Mouse (Mus musculus): ENCODE data around the gene Ppt2.

Gene Ppt2

DNA sequence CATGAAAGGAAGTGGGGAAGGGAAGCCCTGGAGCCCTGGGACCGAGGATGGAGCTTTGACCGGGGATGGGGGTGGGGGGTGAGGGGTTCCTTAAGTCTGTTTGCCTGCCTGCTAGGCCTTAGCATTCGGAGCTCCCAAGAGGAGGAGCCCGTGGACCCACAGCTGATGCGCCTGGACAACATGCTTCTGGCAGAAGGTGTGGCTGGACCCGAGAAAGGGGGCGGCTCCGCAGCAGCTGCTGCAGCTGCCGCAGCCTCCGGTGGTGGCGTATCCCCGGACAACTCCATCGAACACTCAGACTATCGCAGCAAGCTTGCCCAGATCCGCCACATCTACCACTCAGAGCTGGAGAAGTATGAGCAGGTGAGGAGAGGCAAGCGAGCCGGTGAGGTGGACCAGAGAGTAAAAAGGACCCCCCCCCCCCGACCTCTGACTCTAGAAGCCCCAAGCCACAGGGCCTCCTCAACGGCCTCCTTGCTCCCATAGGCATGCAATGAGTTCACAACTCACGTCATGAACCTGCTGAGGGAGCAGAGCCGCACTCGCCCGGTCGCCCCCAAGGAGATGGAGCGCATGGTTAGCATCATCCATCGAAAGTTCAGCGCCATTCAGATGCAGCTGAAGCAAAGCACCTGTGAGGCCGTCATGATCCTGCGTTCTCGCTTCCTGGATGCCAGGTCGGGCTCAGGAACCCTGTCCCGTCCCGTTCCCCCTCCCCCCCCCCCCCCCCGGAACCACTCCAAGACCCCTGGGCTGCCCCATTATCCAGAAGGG lies 34.4 kb downstream of the Ppt2 start:
- Histone ChIP-seq H3K27me3 (ENCODE audit: control insufficient read depth, insufficient read depth, low read length, poor library complexity, severe bottlenecking) (0 out of 2 replicates have a peak, but pooled peaks cover 2% of the 10 kb centered on the region), H3K36me3 (ENCODE audit: control insufficient read depth, insufficient read depth, low read length, poor library complexity, severe bottlenecking) (peaks cover 8% of the 10 kb centered on the region)
- no peak for DNase-seq (ENCODE audit: low read depth, low spot score)

DNA sequence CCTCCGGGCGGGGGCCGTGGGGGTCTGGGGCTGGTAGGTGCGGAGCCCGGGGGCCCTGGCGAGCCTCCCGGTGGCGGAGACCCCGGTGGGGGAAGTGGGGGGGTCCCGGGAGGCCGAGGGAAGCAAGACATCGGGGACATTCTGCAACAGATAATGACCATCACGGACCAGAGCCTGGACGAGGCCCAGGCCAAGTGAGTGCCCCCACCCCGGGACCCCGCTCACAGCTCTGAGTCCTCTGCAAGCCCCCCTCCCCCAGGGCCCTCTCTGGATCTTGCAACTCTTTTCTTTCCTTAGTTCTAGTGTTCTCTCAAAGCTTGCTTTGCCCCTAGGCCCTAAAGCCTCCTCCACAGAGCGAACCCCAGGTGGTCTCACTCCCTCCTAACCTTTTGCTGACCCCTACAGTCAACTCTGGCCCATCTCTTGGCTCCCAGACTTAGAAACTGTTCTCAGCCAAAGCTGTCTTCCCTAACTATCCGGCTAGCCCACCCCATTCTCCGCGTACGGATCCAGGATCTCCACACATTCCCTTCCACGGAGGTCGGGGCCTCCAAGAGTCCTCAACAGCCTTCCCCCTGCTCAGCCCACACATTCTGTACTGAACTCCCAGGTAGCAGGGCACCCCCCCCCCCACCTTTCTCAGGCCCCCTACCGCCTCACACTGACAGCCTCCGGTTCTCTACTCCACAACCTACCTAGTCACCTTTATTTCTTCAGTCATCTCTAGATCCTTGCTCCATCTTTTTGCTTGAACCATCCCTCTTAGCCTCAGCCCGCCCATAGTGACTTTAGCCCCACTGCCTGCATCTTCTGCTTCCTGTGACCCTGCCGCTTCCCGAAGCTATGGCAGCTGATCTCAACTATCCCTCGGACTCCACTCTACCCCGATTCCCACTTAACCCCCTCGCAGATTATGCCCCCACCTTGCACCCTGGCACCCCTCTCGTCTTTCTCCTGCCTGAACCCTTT lies 35.4 kb downstream of the Ppt2 start:
- Histone ChIP-seq H3K27me3 (ENCODE audit: control insufficient read depth, insufficient read depth, low read length, poor library complexity, severe bottlenecking) (0 out of 2 replicates have a peak, but pooled peaks cover 2% of the 10 kb centered on the region), H3K36me3 (ENCODE audit: control insufficient read depth, insufficient read depth, low read length, poor library complexity, severe bottlenecking) (peaks cover 8% of the 10 kb centered on the region)
- DNase-seq (ENCODE audit: low read depth, low spot score): no peak

DNA sequence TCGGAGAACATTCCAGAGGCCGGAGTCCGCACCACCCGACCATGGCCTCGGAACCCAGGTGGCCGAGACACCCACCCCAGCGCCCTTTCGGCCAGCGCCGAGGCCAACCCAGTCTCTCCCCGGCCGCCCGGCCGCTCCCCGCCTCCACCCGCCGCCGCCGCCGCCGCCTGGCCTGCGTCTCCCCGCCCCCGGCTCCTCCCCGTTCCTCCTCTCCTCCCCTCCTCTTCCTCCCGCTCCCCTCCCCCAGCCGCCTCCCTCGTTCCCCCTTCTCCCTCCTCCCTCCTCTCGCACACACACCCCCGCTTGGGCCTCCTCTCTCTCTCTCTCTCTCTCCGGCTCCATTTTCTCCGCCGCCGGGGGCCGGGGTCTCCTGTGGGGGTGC lies 36.3 kb downstream of the Ppt2 start:
- 0 out of 2 replicates have a peak, but pooled peaks cover 2% of the 10 kb centered on the region for H3K27me3 ChIP-seq (ENCODE audit: control insufficient read depth, insufficient read depth, low read length, poor library complexity, severe bottlenecking)
- peaks cover 8% of the 10 kb centered on the region for H3K36me3 ChIP-seq (ENCODE audit: control insufficient read depth, insufficient read depth, low read length, poor library complexity, severe bottlenecking)
- peak; percentile 85 for DNase-seq (ENCODE audit: low read depth, low spot score)

DNA sequence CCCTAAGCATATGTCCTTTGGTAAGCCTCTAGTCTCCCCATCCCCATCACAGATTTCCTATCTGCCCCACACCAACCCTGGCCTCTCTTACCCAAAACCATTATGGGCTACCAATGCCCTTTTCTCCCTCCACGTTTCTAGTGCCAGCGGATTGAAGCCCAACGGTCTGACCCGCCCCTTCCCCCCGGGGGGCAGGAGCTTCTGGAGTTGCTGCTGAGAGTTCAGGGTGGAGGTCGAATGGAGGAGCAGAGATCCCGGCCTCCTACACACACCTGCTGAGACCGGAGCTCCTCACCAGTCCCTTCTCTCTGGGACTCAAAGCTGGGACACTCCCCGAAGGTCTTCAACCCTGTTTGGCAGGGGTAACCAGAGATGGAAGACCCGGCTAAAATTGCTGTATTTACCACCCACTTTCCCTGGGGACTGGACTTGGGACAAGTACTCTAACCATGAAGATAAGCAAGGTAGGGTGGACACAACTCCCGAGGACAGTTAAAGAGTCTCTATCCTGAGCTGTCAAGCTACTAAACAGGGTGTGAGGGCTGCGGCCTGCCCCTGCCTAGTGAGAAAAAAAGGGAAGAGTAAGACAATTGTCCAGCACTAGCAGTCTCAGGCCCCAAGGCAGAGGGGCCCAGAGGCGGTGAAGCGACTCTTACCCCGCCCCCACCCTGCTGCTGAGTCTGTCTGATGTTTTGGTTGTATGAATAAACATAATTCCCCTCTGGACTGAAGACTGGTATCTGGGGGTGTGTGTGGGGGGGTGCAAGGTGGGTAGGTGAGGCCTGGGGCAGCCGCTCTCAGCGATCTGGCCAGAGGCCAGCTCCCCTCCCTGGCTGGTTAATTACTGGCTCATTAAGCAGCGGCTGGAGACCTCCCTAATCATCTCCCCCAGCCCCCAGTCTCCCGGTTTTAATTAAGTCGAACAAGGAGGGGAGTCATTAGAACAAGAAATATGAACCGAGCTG lies 37.0 kb downstream of the Ppt2 start, which contains the start of gene Pbx2:
TSS of gene Pbx2 (plus strand) at position 238 of the 965 bp plus-strand sequence.
- DNase-seq (ENCODE audit: low read depth, low spot score): peak; percentile 39
- peaks cover 8% of the 10 kb centered on the region for H3K36me3 ChIP-seq (ENCODE audit: control insufficient read depth, insufficient read depth, low read length, poor library complexity, severe bottlenecking)
- 0 out of 2 replicates have a peak, but pooled peaks cover 2% of the 10 kb centered on the region for H3K27me3 ChIP-seq (ENCODE audit: control insufficient read depth, insufficient read depth, low read length, poor library complexity, severe bottlenecking)

DNA sequence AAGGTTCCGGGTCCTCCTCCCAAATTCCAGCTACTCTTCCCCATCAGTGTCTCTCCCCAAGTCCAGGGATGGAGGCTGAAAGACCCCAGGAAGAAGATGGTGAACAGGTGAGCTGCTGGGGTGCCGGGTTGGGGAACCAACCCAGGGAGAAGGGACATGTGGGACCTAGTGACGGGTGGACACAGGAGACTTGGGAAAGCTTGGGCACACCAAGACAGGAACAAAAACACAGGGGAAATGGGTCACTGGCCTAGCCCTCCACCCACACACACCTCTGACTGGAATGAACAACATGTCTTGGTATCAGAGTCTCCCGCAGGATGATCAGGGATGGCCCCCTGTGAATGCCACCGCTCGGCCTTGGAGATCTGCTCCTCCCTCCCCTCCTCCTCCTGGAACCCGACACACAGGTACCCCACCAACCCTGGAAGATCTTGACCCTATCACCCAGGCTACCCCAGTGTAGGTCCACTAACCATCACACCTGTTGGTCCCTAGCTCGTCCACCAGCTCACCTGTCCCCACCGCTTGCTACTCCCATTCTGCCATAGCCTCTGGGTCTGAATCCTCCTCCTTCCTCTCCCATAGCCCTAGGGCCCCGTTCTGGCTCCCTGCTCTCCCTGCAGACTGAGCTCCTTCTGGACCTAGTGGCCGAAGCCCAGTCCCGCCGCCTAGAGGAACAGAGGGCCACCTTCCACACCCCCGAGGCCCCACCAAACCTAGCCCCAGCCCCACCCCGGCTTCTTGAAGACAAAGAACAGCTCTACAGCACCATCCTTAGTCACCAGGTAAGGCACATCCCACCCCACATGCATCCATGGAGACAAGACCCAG lies 37.9 kb downstream of the Ppt2 start:
- DNase-seq (ENCODE audit: low read depth, low spot score): no peak
- Histone ChIP-seq H3K36me3 (ENCODE audit: control insufficient read depth, insufficient read depth, low read length, poor library complexity, severe bottlenecking) (peaks cover 5% of the 10 kb centered on the region), H3K27me3 (ENCODE audit: control insufficient read depth, insufficient read depth, low read length, poor library complexity, severe bottlenecking) (0 out of 2 replicates have a peak, but pooled peaks cover 2% of the 10 kb centered on the region)

DNA sequence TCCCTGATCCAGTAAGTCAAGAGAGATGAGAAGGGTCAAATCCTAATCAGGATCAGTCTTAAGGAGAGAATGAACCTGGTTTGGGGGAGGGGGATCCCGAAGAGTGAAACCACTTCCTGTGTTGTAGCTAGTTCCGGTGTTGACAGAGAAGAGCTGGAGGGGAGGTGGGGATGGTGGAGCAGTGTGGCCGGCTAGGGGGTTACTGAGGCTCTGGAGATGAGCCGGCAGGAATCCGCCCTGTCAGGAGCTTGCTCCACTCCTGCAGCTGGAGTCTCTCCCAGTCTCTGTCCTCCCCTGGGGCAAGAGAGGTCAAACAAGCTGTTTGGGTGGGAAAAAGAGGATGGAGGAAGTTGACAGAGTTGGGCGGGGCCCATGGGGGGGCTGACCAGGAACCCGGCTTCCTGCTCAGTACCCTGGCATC lies 38.6 kb downstream of the Ppt2 start, which contains the start of gene Gpsm3:
TSS of gene Gpsm3 (plus strand) at position 126 of the 421 bp plus-strand sequence.
- peak; percentile 58 for DNase-seq (ENCODE audit: low read depth, low spot score)
- H3K36me3 ChIP-seq (ENCODE audit: control insufficient read depth, insufficient read depth, low read length, poor library complexity, severe bottlenecking): peaks cover 4% of the 10 kb centered on the region
- 0 out of 2 replicates have a peak, but pooled peaks cover 2% of the 10 kb centered on the region for H3K27me3 ChIP-seq (ENCODE audit: control insufficient read depth, insufficient read depth, low read length, poor library complexity, severe bottlenecking)

DNA sequence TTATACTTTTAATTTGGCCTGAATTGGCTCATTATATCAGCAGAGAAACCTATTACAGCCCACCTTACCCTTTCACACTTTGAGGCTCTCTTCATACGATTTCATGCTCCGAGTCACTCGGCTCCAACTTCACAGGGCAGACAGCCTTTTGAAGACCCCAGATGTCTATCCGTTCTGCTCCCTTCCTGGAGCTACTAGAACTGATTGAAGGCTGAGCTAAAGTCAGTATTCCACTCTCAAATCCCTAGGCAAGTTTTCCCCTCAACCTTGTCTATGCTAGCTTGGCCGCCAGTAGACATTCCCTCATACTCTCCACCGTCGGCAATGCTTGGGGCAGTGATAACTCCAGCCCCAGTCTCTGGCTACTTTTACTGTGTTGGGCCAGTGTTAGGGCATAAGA lies 39.1 kb downstream of the Ppt2 start:
- H3K27me3 ChIP-seq (ENCODE audit: control insufficient read depth, insufficient read depth, low read length, poor library complexity, severe bottlenecking): 0 out of 2 replicates have a peak, but pooled peaks cover 2% of the 10 kb centered on the region
- H3K36me3 ChIP-seq (ENCODE audit: control insufficient read depth, insufficient read depth, low read length, poor library complexity, severe bottlenecking): peaks cover 2% of the 10 kb centered on the region; the same call in 1 of the 2 replicates
- no peak for DNase-seq (ENCODE audit: low read depth, low spot score)

DNA sequence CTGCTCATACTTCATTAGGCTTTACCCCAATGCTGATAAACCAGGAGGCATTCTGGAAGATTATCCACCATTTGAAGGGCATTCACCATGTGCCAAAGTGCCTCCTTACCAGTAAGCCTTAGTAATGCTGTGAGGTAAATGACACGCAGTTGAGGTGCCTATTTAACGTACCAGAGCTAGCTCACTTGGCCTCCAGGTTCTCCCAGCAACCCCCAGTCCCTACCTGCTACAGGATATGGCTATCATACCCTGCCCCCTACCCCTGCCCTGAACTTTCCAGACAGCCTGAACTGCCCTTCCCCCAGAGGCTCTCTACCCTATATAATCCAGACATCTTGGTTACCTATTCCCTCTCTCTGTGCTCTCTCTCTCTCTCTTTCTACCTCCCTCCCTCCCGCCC lies 39.5 kb downstream of the Ppt2 start:
- H3K36me3 ChIP-seq (ENCODE audit: control insufficient read depth, insufficient read depth, low read length, poor library complexity, severe bottlenecking): peaks cover 2% of the 10 kb centered on the region; the same call in 1 of the 2 replicates
- DNase-seq (ENCODE audit: low read depth, low spot score): no peak
- 0 out of 2 replicates have a peak, but pooled peaks cover 2% of the 10 kb centered on the region for H3K27me3 ChIP-seq (ENCODE audit: control insufficient read depth, insufficient read depth, low read length, poor library complexity, severe bottlenecking)

DNA sequence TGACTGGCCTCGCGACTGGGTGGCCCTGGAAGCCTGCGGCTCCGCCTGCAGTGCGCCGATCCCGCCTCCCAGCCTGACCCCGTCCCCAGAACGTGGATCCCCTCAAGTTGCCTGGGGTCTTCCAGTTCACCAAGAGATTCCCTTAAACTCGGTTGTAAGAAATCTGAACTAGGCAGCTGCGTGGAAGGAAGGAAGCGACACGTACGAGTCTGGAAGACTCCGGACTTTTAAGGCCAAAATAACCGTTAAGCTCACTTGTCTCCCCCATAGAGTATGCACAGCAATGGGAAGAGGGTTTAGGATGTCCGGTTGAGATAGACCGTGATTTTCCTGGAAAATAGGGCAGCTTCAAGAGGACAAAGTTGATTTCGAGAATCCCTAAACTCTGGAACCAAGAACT lies 40.5 kb downstream of the Ppt2 start:
- peaks cover 2% of the 10 kb centered on the region; the same call in 1 of the 2 replicates for H3K36me3 ChIP-seq (ENCODE audit: control insufficient read depth, insufficient read depth, low read length, poor library complexity, severe bottlenecking)
- H3K27me3 ChIP-seq (ENCODE audit: control insufficient read depth, insufficient read depth, low read length, poor library complexity, severe bottlenecking): 0 out of 2 replicates have a peak, but pooled peaks cover 2% of the 10 kb centered on the region
- DNase-seq (ENCODE audit: low read depth, low spot score): no peak

DNA sequence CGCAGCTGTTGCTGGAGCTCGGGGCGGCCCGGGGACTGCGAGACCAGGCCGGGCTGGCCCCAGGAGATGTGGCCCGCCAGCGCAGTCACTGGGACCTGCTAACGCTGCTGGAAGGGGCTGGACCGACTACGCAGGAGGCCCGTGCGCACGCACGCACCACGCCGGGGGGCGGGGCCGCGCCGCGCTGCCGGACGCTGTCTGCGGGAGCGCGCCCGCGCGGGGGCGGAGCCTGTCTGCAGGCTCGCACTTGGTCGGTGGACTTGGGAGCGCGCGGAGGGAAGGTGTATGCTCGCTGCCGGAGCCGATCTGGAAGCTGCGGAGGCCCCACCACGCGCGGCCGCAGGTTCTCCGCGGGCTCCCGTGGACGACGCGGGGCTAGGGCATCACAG lies 40.9 kb downstream of the Ppt2 start:
- H3K36me3 ChIP-seq (ENCODE audit: control insufficient read depth, insufficient read depth, low read length, poor library complexity, severe bottlenecking): peaks cover 2% of the 10 kb centered on the region; the same call in 1 of the 2 replicates
- peak; percentile 96 for DNase-seq (ENCODE audit: low read depth, low spot score)
- 0 out of 2 replicates have a peak, but pooled peaks cover 2% of the 10 kb centered on the region for H3K27me3 ChIP-seq (ENCODE audit: control insufficient read depth, insufficient read depth, low read length, poor library complexity, severe bottlenecking)

DNA sequence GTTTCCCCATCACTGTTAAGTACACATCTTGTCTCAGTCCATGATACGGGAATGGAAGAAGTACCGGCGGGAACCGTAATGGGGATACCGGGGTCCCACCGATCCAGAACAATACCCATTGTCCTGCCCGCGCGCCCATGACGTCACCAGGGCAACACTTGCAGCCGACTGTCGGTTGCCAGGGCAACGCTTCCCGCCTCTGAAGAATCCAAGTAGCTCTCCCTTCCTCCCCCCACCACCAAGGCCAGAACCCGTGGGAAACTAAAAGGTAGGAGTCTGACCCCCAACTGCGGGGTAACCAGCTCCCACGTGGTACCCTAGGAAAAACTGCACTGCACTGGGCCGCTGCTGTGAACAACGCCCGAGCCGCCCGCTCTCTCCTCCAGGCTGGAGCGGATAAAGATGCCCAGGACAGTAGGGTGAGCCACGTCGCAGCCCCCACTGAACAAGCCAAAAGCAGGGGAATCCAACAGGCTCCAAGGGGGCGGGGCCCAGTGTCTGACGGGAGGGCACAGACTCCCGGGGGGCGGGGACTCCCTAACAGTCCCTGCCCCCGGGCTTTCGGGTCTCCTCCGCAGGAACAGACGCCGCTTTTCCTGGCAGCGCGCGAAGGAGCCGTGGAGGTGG lies 41.4 kb downstream of the Ppt2 start:
- H3K27me3 ChIP-seq (ENCODE audit: control insufficient read depth, insufficient read depth, low read length, poor library complexity, severe bottlenecking): 0 out of 2 replicates have a peak, but pooled peaks cover 2% of the 10 kb centered on the region
- peaks cover 2% of the 10 kb centered on the region; the same call in 1 of the 2 replicates for H3K36me3 ChIP-seq (ENCODE audit: control insufficient read depth, insufficient read depth, low read length, poor library complexity, severe bottlenecking)
- peak; percentile 69 for DNase-seq (ENCODE audit: low read depth, low spot score)

DNA sequence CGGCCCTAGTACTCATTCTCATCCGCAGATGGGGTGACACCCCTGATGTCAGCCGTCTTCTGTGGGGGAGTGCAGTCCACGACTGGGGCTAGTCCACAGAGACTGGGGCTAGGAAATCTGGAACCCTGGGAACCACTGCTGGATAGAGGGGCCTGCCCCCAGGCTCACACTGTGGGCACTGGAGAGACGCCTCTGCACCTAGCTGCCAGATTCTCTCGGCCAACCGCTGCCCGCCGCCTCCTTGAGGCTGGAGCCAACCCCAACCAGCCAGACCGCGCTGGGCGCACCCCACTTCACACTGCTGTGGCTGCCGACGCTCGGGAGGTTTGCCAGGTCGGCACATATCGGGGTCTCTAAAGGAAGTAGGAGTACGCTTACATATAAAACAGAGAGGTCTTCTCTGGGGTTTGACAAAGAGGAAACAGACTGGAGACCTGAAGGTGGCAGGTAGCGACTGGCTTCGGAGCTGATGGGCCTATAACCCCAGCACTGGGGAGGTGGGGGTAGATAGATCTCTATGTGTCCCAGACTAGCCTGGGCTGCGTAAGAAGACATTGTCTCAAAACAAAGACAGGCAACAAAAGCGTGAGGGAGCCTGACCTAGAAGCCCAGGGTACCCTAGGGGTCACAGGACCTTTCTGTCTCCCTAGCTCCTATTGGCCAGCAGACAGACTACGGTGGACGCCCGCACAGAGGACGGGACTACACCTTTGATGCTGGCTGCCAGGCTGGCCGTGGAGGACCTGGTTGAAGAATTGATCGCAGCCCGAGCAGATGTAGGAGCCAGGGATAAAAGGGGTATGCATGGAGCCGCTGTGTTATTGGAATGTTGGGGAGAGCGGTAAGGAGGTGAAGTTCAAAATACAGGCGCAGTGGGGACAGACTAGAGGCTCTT lies 42.2 kb downstream of the Ppt2 start:
- Histone ChIP-seq H3K36me3 (ENCODE audit: control insufficient read depth, insufficient read depth, low read length, poor library complexity, severe bottlenecking) (peaks cover 1% of the 10 kb centered on the region; the same call in 1 of the 2 replicates), H3K27me3 (ENCODE audit: control insufficient read depth, insufficient read depth, low read length, poor library complexity, severe bottlenecking) (0 out of 2 replicates have a peak, but pooled peaks cover under 1% of the 10 kb centered on the region)
- no peak for DNase-seq (ENCODE audit: low read depth, low spot score)

All from splenic B cell, adult 2 months (primary cell).